Mouse (Mus musculus): ENCODE measurements around the gene Polr2c. TPM values are rescaled to one million over a fixed set of nuclear protein-coding genes. Genes with fewer than 3 reads are reported as not detected.

The Polr2c gene
- polyA plus RNA-seq, 1 experiment = 4.1 TPM

- Histone ChIP-seq H3K4me1 (ENCODE audit: control insufficient read depth) (peaks cover 79% of the 10 kb centered on the region), H3K4me3 (replicated peaks) (no peak overlapping the region)
Observed at GRCm38 (mm10) chr8:94862487-94863220, 5.4 kb downstream of the Polr2c start.

DNA sequence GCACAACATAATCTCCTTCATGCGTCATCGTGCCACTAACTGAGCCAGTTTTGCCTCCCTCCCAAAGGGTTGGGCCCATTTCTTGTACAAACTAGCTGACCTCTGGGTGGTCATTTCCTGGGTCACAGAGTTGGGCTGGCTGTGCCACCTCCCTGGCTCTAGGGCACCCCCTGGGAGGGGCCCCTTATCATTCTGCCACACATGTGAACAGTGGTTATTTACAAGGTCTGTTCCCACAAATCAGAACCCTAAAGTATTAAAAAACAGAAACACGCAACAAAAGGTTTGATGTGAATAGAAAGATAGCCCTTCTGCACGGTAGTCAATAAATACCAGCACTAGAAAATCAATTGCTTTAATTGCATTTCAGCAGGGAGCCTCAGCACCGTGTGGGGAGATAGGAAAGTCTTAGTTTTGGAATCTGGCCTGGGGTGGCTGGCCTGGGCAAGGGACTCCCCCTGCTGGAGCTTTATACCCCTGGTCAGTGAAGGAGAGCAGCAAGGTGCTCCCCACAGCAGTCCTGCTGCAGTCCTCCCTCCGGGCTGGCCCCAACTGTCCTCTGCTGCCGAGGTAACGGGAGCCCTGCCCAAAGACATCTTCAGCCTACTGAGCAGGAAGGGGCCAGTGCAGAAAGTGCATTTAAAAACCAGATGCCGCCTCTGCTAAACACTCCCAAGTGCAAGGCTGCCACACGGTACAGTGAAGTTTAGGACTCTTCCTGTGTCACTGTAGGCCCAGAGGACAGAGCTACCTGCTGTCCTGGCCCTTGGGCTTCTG lies 6.8 kb downstream of the Polr2c start:
- Histone ChIP-seq H3K27me3 (ENCODE audit: control insufficient read depth) (no peaks in the 10 kb centered on the region; the same call in none of the 2 replicates), H3K9me3 (ENCODE audit: control insufficient read depth, low read length) (no peaks in the 10 kb centered on the region), H3K4me1 (ENCODE audit: control insufficient read depth) (peaks cover 79% of the 10 kb centered on the region), H3K4me3 (replicated peaks) (no peak overlapping the region), H3K36me3 (ENCODE audit: control insufficient read depth) (peaks cover 100% of the 10 kb centered on the region)
- no peak for TF ChIP-seq GATA1 (IDR thresholded peaks at IDR 0.05; ENCODE audit: low read length)

More at GRCm38 (mm10) chr8:94862487-94863220, 5.4 kb downstream of the Polr2c start:
- H3K9me3 ChIP-seq (ENCODE audit: control insufficient read depth, low read length) = no peaks in the 10 kb centered on the region
- no peaks in the 10 kb centered on the region for H3K27me3 ChIP-seq (ENCODE audit: control insufficient read depth)
- TF ChIP-seq TAL1 (IDR thresholded peaks at IDR 0.05; ENCODE audit: low read length) = no peak
- TF ChIP-seq GATA1 (IDR thresholded peaks at IDR 0.05; ENCODE audit: low read length) = no peak
- H3K36me3 ChIP-seq (ENCODE audit: control insufficient read depth) = peaks cover 90% of the 10 kb centered on the region

DNA sequence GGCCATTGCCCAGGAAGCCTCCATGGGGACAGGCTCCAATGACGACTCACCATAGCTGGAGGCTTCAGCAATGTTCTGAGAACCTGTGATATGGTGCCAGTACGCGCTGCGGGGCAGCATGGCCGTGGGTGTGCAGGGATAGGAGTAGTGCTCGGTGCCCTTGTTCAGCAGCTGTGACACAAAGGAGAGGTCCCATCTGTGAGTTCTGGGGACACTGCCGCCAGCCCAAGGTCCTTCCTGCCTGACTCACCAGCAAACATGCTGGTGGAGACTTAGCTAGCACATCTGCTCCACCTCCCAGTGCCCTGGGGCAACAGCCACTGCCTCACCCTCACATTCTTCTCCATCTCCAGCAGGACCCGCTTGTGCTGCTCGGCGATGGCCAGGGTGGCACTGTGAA lies 8.0 kb downstream of the Polr2c start:
- Histone ChIP-seq H3K27me3 (ENCODE audit: control insufficient read depth) (peaks cover 11% of the 10 kb centered on the region), H3K4me3 (replicated peaks) (no peak overlapping the region), H3K9me3 (ENCODE audit: control insufficient read depth, low read length) (no peaks in the 10 kb centered on the region), H3K4me1 (ENCODE audit: control insufficient read depth) (peaks cover 80% of the 10 kb centered on the region), H3K36me3 (ENCODE audit: control insufficient read depth) (peaks cover 100% of the 10 kb centered on the region)
- TF ChIP-seq GATA1 (IDR thresholded peaks at IDR 0.05; ENCODE audit: low read length) (no peak), TAL1 (IDR thresholded peaks at IDR 0.05; ENCODE audit: low read length) (no peak)

GRCm38 (mm10) chr8:94866921-94867320 lies 9.7 kb downstream of the Polr2c start:
- Histone ChIP-seq H3K4me1 (ENCODE audit: control insufficient read depth) (peaks cover 86% of the 10 kb centered on the region), H3K4me3 (replicated peaks) (no peak overlapping the region), H3K9me3 (ENCODE audit: control insufficient read depth, low read length) (no peaks in the 10 kb centered on the region; the same call in 1 of the 2 replicates), H3K27me3 (ENCODE audit: control insufficient read depth) (peaks cover 28% of the 10 kb centered on the region), H3K36me3 (ENCODE audit: control insufficient read depth) (peaks cover 100% of the 10 kb centered on the region)
- TF ChIP-seq TAL1 (IDR thresholded peaks at IDR 0.05; ENCODE audit: low read length) (no peak), GATA1 (IDR thresholded peaks at IDR 0.05; ENCODE audit: low read length) (no peak)

DNA sequence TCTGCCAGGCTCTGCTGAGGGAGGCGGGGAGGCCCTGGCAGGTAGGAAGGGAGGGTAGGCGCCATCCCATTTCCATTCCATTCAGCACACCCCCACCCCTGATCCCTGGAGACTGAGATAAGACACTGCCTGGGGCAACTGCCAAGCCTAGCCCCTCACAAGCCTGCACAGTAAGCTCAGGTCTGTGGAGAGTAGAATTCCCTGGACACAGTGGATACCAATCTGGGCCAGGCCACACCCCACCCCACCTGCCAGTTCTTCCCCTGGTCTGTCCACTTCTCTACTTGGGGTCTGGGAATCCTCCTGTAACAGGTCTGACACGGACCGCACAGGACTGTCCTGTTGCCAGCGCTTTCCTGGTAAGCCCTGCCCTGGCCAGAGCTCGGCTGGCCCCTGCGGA lies 11.9 kb downstream of the Polr2c start:
- Histone ChIP-seq H3K4me1 (ENCODE audit: control insufficient read depth) (peaks cover 82% of the 10 kb centered on the region), H3K36me3 (ENCODE audit: control insufficient read depth) (peaks cover 99% of the 10 kb centered on the region)
- TF ChIP-seq TAL1 (IDR thresholded peaks at IDR 0.05; ENCODE audit: low read length) = no peak
- no peak for TF ChIP-seq GATA1 (IDR thresholded peaks at IDR 0.05; ENCODE audit: low read length)

GRCm38 (mm10) chr8:94870003-94870402 lies 12.8 kb downstream of the Polr2c start:
- peaks cover 82% of the 10 kb centered on the region for H3K4me1 ChIP-seq (ENCODE audit: control insufficient read depth)
- H3K27me3 ChIP-seq (ENCODE audit: control insufficient read depth) = peaks cover 51% of the 10 kb centered on the region
- H3K4me3 ChIP-seq (replicated peaks) = no peak overlapping the region
- peaks cover 92% of the 10 kb centered on the region for H3K36me3 ChIP-seq (ENCODE audit: control insufficient read depth)
- no peaks in the 10 kb centered on the region; the same call in 1 of the 2 replicates for H3K9me3 ChIP-seq (ENCODE audit: control insufficient read depth, low read length)
- TF ChIP-seq GATA1 (IDR thresholded peaks at IDR 0.05; ENCODE audit: low read length) = no peak
- no peak for TF ChIP-seq TAL1 (IDR thresholded peaks at IDR 0.05; ENCODE audit: low read length)

More for the DNA sequence above, 11.9 kb downstream of the Polr2c start:
- Histone ChIP-seq H3K27me3 (ENCODE audit: control insufficient read depth) (peaks cover 42% of the 10 kb centered on the region), H3K4me3 (replicated peaks) (no peak overlapping the region), H3K9me3 (ENCODE audit: control insufficient read depth, low read length) (no peaks in the 10 kb centered on the region; the same call in 1 of the 2 replicates)

DNA sequence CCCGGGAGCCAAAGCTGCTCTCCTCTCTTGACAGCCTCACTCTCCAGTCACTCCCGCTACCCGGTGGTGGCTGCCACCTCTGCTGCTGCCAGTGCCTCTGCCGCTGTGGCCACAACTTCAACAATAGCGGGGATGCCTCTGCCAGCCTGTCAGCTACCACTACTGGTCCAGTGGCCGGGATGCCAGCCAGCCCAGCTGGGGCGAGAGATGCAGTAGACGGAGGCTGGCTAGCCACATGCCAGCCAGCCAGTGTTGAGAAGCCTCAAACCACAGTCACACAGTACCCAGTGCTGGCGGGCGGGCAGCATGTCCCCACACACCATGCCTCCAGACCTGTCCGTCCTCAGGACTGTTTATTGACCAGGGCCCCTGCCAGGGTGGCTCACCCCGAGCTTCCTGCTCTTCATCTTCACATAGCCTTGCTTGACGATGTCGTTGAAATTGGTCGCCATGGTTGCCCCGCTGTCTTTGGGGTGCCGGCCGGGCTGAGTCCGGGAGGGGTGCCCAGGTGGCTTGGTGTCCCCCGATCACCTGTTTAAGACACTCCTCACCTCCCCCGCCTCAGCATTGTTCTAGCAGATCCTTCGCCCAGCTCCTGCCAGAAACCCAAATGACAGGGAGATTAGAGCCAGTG lies 13.3 kb downstream of the Polr2c start:
- Histone ChIP-seq H3K4me3 (replicated peaks) (peak overlapping the region; percentile 18), H3K27me3 (ENCODE audit: control insufficient read depth) (peaks cover 56% of the 10 kb centered on the region), H3K4me1 (ENCODE audit: control insufficient read depth) (peaks cover 82% of the 10 kb centered on the region), H3K36me3 (ENCODE audit: control insufficient read depth) (peaks cover 86% of the 10 kb centered on the region), H3K9me3 (ENCODE audit: control insufficient read depth, low read length) (no peaks in the 10 kb centered on the region; the same call in 1 of the 2 replicates)
- TF ChIP-seq TAL1 (IDR thresholded peaks at IDR 0.05; ENCODE audit: low read length) = no peak
- no peak for TF ChIP-seq GATA1 (IDR thresholded peaks at IDR 0.05; ENCODE audit: low read length)

DNA sequence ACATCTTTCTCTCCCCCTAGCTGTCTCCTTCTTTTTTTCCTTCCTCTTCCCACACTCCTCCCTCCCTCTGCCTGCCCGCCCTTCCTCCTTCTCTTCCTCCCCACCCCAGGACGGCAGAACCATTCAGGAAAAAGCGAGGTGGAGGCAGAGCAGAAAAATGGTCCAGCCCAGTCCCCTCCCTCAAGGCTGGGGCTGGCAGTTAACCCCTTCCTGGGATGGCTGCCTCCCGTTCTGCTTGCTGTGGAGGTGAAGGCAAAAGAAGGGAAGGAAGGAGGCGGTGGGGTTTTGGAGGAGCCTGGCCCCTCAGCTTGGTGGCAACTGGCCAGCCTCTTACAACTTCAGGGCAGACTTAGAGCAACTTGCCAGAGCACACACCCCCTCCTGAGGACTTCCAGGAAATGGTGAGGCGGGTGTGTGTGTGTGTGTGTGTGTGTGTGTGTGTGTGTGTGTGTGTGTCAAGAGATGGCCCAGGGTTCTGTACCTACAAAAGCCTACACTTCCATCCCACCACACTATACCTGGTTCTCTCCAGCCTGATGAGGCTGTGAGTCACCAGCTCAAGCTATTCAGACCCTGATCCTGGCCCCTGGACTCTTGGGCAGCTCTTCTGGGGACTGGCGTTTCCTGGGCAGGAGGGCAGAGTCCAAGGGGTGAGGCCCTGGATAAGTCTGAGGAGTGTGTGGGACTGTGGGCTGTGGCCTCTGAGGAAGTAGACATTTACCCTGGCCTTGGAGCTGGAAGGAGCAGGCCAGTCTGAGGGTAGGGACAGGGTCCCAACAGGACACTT lies 14.1 kb downstream of the Polr2c start:
- Histone ChIP-seq H3K36me3 (ENCODE audit: control insufficient read depth) (peaks cover 79% of the 10 kb centered on the region), H3K4me3 (replicated peaks) (peak overlapping the region; percentile 18), H3K9me3 (ENCODE audit: control insufficient read depth, low read length) (no peaks in the 10 kb centered on the region; the same call in 1 of the 2 replicates), H3K4me1 (ENCODE audit: control insufficient read depth) (peaks cover 82% of the 10 kb centered on the region), H3K27me3 (ENCODE audit: control insufficient read depth) (peaks cover 56% of the 10 kb centered on the region)
- TF ChIP-seq GATA1 (IDR thresholded peaks at IDR 0.05; ENCODE audit: low read length) (no peak), TAL1 (IDR thresholded peaks at IDR 0.05; ENCODE audit: low read length) (no peak)
